Mouse (Mus musculus) embryonic fibroblast, embryonic 13.5 days (primary cell): ENCODE data around the gene Gan.

Experiments used
- CTCF ChIP-seq: IDR thresholded peaks from 2 replicates; pipeline ENCODE4 v1.5.1; 2011; ENCODE audit warnings: mild to moderate bottlenecking, control low read depth, low read length, moderate library complexity, borderline replicate concordance; ENCODE audit not compliant: insufficient read depth
- POLR2A ChIP-seq: IDR thresholded peaks from 2 replicates; pipeline ENCODE4 v1.6.1; 2011; ENCODE audit warnings: low read depth, mild to moderate bottlenecking, control low read depth, low read length, moderate library complexity

GRCm38 (mm10) chr8:117171826-117172225 is 13.9 kb downstream of the Gan start:
- TF ChIP-seq POLR2A (no peak), CTCF (no peak)
